Mouse (Mus musculus) heart, embryonic 10.5 days (tissue): ENCODE results near the gene Pus3. TPM values are rescaled to one million over a fixed set of nuclear protein-coding genes. Genes with fewer than 3 reads are reported as not detected.

ENCODE experiments used
- DNase-seq: peaks from one replicate; pipeline ENCODE4 v3.0.0-alpha.2; 2017; ENCODE audit warnings: low spot score
- H3K27ac ChIP-seq: fragments of 300-500 bp; sonication (generic); 2 replicates; pipeline ENCODE4 v1.5.1; 2016; ENCODE audit warnings: mild to moderate bottlenecking
- H3K27me3 ChIP-seq: fragments of 300-500 bp; sonication (generic); 2 replicates; pipeline ENCODE4 v1.6.1; 2016; ENCODE audit warnings: mild to moderate bottlenecking; ENCODE audit not compliant: poor library complexity, insufficient read depth, severe bottlenecking
- H3K36me3 ChIP-seq: fragments of 300-500 bp; sonication (generic); 2 replicates; pipeline ENCODE4 v1.6.1; 2016; ENCODE audit warnings: mild to moderate bottlenecking, moderate library complexity
- H3K4me1 ChIP-seq: fragments of 300-500 bp; sonication (generic); 2 replicates; pipeline ENCODE4 v1.6.1; 2016; ENCODE audit warnings: mild to moderate bottlenecking
- H3K4me3 ChIP-seq: fragments of 300-500 bp; sonication (generic); 2 replicates; pipeline ENCODE4 v1.5.1; 2016; ENCODE audit warnings: mild to moderate bottlenecking, moderate library complexity
- H3K9me3 ChIP-seq: fragments of 300-500 bp; sonication (generic); 2 replicates; pipeline ENCODE4 v1.6.1; 2016; ENCODE audit warnings: mild to moderate bottlenecking, moderate library complexity
- WGBS: fragments of 180-500 bp; shearing (Covaris S2); methylation state at CpG from one replicate; pipeline ENCODE4 v1.1.7; 2016; 5-methylcytosine and 5-hydroxymethylcytosine counted together
- polyA plus RNA-seq: library from polyadenylated mRNA; unstranded; fragments of >200 nt; fragmentation: Nextera tagmentation; extraction: Ambion mirVana; gene quantifications from 2 replicates; pipeline ENCODE4 v1.2.1, GENCODE M21; 2016

Pus3 gene
- polyA plus RNA-seq, 1 experiment from 2014 or later = 17.3 TPM

GRCm38 (mm10) chr9:35533266-35533665 is 25.1 kb upstream of the Pus3 start:
- DNase-seq = no peak
- 69% methylated on average over 9 of the region's 9 CpGs for WGBS

GRCm38 (mm10) chr9:35535110-35535509 is 23.3 kb upstream of the Pus3 start:
- no peaks in the 10 kb centered on the region for H3K36me3 ChIP-seq

More at GRCm38 (mm10) chr9:35533266-35533665, 25.1 kb upstream of the Pus3 start:
- Histone ChIP-seq H3K36me3 (no peaks in the 10 kb centered on the region), H3K27ac (no peak overlapping the region), H3K27me3 (no peaks in the 10 kb centered on the region), H3K9me3 (no peaks in the 10 kb centered on the region), H3K4me1 (peaks cover 12% of the 10 kb centered on the region), H3K4me3 (no peak overlapping the region)

DNA sequence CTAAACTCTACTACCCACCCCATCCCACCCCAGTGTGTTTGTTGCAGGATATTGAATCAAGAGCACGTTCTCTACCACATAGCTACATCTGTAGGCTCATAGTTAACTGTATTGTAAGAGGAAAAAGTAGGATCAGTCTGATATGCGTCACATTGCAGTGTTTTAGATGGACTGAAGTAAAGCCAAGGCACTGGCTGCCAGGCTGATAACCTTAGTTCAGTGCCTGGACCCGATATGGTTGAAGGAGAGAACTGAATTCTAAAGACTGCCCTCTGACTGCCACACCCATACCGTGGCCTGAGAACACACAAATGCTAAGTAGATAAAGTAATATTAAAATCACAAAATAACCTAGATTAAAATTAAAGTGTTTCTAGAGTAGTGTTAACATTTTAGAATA is 22.5 kb upstream of the Pus3 start:
- no peak overlapping the region for H3K27ac ChIP-seq
- H3K36me3 ChIP-seq = no peaks in the 10 kb centered on the region
- no peaks in the 10 kb centered on the region for H3K9me3 ChIP-seq
- 71% methylated on average over 4 of the region's 4 CpGs for WGBS
- no peak for DNase-seq
- no peaks in the 10 kb centered on the region for H3K27me3 ChIP-seq
- H3K4me3 ChIP-seq = no peak overlapping the region
- peaks cover 14% of the 10 kb centered on the region for H3K4me1 ChIP-seq

More at GRCm38 (mm10) chr9:35535110-35535509, 23.3 kb upstream of the Pus3 start:
- Histone ChIP-seq H3K27ac (no peak overlapping the region), H3K4me1 (peaks cover 14% of the 10 kb centered on the region), H3K27me3 (no peaks in the 10 kb centered on the region), H3K9me3 (no peaks in the 10 kb centered on the region), H3K4me3 (no peak overlapping the region)
- DNase-seq = no peak
- 4% methylated on average over 2 of the region's 2 CpGs for WGBS

DNA sequence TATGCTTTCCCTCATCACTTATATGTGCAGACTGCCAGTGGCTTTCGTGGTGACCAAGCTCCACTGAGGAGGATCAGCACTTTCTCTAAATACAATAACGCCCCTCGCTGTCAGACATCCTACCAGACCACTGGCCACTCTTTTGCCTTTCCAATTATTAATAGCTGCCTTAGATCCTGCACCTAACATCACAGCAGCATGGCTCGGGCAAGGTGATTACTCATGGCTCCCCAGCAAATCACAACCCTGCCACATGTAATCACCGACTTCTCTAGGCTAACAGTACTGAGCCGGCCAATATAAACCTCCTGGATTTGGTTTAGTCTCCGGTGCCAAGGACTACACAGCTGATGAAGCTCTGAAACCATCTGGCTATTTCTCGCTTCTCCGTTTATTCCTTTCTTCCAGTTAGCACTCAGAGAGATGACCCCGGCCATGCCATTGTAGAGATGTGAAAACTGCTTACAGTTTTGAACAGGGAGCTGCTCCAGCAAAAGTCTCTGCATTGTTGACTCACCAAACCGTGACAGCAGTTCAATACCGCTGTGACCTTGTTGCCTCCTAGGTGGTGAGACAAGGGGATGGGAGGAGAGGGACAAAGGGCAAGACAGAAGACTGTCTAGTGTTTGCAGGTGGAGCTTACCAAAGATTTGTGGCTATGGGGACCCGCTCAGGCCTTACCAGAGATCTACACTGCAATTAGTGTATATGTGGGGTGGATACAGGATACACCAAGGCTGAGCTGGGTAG is 19.2 kb upstream of the Pus3 start:
- Histone ChIP-seq H3K9me3 (no peaks in the 10 kb centered on the region), H3K36me3 (no peaks in the 10 kb centered on the region), H3K27ac (no peak overlapping the region), H3K4me3 (no peak overlapping the region), H3K27me3 (no peaks in the 10 kb centered on the region), H3K4me1 (peaks cover 14% of the 10 kb centered on the region)
- WGBS = 80% methylated on average over 13 of the region's 13 CpGs
- DNase-seq = peak; percentile 57

GRCm38 (mm10) chr9:35541024-35541423 is 17.4 kb upstream of the Pus3 start:
- no peaks in the 10 kb centered on the region for H3K36me3 ChIP-seq
- no peak overlapping the region for H3K4me3 ChIP-seq
- no peaks in the 10 kb centered on the region for H3K9me3 ChIP-seq
- no peak overlapping the region for H3K27ac ChIP-seq
- peaks cover 14% of the 10 kb centered on the region for H3K4me1 ChIP-seq
- H3K27me3 ChIP-seq = no peaks in the 10 kb centered on the region
- 84% methylated on average over 5 of the region's 5 CpGs for WGBS
- DNase-seq = peak; percentile 58

GRCm38 (mm10) chr9:35541488-35541887 is 16.9 kb upstream of the Pus3 start:
- H3K27me3 ChIP-seq = no peaks in the 10 kb centered on the region
- H3K4me1 ChIP-seq = peaks cover 14% of the 10 kb centered on the region
- H3K27ac ChIP-seq = no peak overlapping the region
- no peaks in the 10 kb centered on the region for H3K9me3 ChIP-seq
- DNase-seq = peak; percentile 82
- no peak overlapping the region for H3K4me3 ChIP-seq
- WGBS = 8% methylated on average over 6 of the region's 6 CpGs
- H3K36me3 ChIP-seq = no peaks in the 10 kb centered on the region

DNA sequence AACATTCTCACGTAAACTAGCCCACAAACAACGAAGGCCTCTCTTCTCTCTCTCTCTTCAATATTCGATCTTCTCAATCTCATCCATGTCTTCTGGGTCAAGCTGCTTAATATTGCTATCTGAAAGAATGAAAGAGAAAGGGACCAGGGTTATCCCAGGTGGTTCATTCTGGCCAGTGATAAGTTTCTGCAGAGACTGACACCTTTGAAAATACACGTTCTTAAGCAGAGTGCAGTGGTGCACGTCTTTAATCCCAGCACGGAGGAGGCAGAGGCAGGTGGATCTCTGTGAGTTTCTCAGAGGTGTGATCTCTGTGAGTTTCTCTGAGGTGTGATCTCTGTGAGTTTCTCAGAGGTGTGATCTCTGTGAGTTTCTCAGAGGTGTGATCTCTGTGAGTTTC is 16.5 kb upstream of the Pus3 start:
- Histone ChIP-seq H3K27me3 (no peaks in the 10 kb centered on the region), H3K4me1 (peaks cover 14% of the 10 kb centered on the region), H3K9me3 (no peaks in the 10 kb centered on the region), H3K36me3 (no peaks in the 10 kb centered on the region), H3K4me3 (no peak overlapping the region), H3K27ac (no peak overlapping the region)
- WGBS = 61% methylated on average over 6 of the region's 6 CpGs
- peak; percentile 66 for DNase-seq

DNA sequence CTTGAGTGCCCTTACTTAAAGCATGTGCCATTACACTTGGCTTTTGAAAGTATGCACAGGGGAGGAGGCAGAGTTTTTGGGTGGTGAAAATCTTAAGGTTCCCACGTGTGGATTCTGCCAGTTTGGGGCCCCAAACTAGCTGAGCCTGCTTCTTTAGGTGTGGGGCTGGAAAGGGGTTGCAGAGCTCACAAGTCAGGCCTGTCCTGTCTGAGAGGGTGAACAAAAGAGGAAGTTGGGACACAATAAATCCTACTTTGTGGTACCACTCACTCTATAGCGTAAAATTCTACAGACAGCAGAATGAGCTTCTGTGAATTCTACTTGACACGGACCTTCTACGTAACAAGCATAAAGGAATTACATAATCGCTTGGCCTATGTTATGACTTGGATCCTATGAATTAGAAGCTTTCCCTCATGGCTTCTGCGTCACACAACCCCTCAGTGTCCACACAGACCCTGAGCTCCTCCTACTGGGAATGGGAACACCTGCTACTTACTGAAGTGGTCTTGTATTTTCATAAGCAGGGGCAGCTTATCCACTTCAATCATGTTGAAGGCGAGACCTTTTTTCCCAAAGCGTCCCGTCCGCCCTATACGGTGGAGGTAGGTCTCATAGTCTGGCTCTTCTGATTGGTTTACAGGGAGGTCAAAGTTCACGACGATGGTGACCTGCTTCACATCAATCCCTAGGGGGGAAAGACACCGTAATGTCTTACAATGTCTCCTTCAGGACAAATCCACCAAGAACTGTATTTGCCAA is 15.1 kb upstream of the Pus3 start:
- Histone ChIP-seq H3K9me3 (no peaks in the 10 kb centered on the region), H3K4me3 (no peak overlapping the region), H3K27ac (no peak overlapping the region), H3K27me3 (no peaks in the 10 kb centered on the region), H3K4me1 (peaks cover 6% of the 10 kb centered on the region), H3K36me3 (no peaks in the 10 kb centered on the region)
- 83% methylated on average over 14 of the region's 14 CpGs for WGBS
- peak; percentile 64 for DNase-seq

DNA sequence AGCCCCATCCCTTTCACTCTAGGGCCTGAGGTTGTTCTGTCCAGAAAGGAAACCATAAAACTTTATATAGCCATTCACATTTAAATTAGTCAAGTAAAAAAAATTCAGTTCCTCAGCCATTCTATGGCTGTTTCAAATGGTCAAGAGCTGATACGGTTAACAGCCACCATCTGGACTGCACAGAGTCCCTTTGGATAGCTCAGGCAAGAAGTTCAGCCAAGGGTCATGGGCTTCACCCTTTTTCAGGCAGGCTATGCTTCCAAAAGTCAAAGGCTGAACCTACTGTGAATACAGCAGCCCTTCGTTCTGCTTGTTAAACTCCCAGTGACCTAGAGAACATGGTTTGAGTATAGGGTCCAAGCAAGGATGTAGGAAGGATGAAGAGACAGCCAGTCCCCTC is 13.7 kb upstream of the Pus3 start:
- no peaks in the 10 kb centered on the region for H3K27me3 ChIP-seq
- no peak overlapping the region for H3K27ac ChIP-seq
- no peaks in the 10 kb centered on the region for H3K36me3 ChIP-seq
- 79% methylated on average over 2 of the region's 2 CpGs for WGBS
- DNase-seq = no peak
- H3K9me3 ChIP-seq = no peaks in the 10 kb centered on the region
- no peaks in the 10 kb centered on the region for H3K4me1 ChIP-seq
- H3K4me3 ChIP-seq = no peak overlapping the region

DNA sequence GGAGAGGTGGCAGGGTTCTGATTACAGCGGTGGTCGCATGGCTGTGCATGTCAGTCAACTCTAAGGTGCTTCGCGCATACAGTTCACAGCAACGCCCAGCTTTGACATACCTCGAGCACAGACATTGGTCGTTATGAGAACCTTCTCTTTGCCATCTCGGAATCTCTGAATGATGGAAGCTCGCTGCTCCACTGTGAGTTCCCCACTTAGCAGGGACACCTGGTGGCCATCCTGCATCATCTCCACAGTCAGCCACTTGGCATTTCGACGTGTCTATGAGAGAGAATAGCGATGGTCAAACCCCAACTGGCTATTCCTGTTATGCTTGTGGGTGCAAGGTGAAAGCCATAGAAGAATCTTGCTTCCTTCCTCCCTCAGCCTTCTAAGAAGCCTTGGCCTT is 12.7 kb upstream of the Pus3 start:
- Histone ChIP-seq H3K9me3 (no peaks in the 10 kb centered on the region), H3K27me3 (no peaks in the 10 kb centered on the region), H3K27ac (no peak overlapping the region), H3K4me3 (no peak overlapping the region), H3K4me1 (no peaks in the 10 kb centered on the region), H3K36me3 (no peaks in the 10 kb centered on the region)
- WGBS = 70% methylated on average over 12 of the region's 12 CpGs
- DNase-seq = peak; percentile 73

DNA sequence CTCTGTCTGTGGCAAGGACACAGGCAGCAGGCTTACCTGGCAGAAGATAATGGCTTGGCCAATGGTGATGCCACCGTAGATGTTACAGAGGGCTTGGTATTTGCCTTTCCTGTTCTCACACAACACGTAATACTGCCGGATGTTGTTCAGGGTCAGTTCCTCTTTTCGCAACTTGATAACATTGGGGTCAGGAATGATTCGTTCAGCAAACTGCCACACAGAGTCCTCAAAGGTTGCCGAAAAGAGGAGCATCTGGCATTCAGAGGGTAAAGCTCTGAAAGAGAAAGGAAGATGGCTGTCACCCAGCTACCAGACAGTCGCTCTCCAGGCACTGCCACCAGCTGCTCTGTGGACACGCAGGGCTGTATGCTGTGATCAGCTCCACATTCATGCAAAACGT is 11.7 kb upstream of the Pus3 start:
- 73% methylated on average over 9 of the region's 9 CpGs for WGBS
- peak; percentile 65 for DNase-seq

GRCm38 (mm10) chr9:35548455-35548854 is 9.9 kb upstream of the Pus3 start:
- Histone ChIP-seq H3K9me3 (no peaks in the 10 kb centered on the region), H3K27me3 (no peaks in the 10 kb centered on the region), H3K27ac (no peak overlapping the region), H3K4me3 (no peak overlapping the region), H3K4me1 (no peaks in the 10 kb centered on the region), H3K36me3 (no peaks in the 10 kb centered on the region)
- DNase-seq = peak; percentile 68
- 82% methylated on average over 9 of the region's 9 CpGs for WGBS

More for the DNA sequence above, 11.7 kb upstream of the Pus3 start:
- H3K27me3 ChIP-seq = no peaks in the 10 kb centered on the region
- H3K27ac ChIP-seq = no peak overlapping the region
- no peaks in the 10 kb centered on the region for H3K36me3 ChIP-seq
- no peaks in the 10 kb centered on the region for H3K9me3 ChIP-seq
- H3K4me3 ChIP-seq = no peak overlapping the region
- H3K4me1 ChIP-seq = no peaks in the 10 kb centered on the region

- Histone ChIP-seq H3K36me3 (peaks cover 8% of the 10 kb centered on the region), H3K27me3 (peaks cover 12% of the 10 kb centered on the region; the same call in 1 of the 2 replicates), H3K4me3 (no peak overlapping the region), H3K9me3 (no peaks in the 10 kb centered on the region), H3K27ac (no peak overlapping the region), H3K4me1 (peaks cover 11% of the 10 kb centered on the region)
- 48% methylated on average over 12 of the region's 12 CpGs for WGBS
- DNase-seq = peak; percentile 58
Measured at GRCm38 (mm10) chr9:35556494-35557102, 1.8 kb upstream of the Pus3 start.
